Mouse (Mus musculus) heart, embryonic 11.5 days (tissue): Measurements from ENCODE around the gene Efhd1. TPM values are rescaled to one million over a fixed set of nuclear protein-coding genes. Genes with fewer than 3 reads are reported as not detected.

Experiments
- polyA plus RNA-seq: library from polyadenylated mRNA; unstranded; fragments of >200 nt; fragmentation: Nextera tagmentation; extraction: Ambion mirVana; gene quantifications from 2 replicates; pipeline ENCODE4 v1.2.1, GENCODE M21; 2014

The Efhd1 gene
- polyA plus RNA-seq, 1 experiment from 2014 or later, result 0.26 TPM

Other genes starting within 250 kb of the Efhd1 start
- gene Alppl2, start 174.4 kb upstream of the Efhd1 start, polyA plus RNA-seq, result not detected in 2 replicates
- not detected in 2 replicates for gene Alpi, start 162.8 kb upstream of the Efhd1 start, polyA plus RNA-seq
- not detected in 2 replicates for gene Akp3, start 139.4 kb upstream of the Efhd1 start, polyA plus RNA-seq
- not detected in 2 replicates for gene Ecel1, start 107.8 kb upstream of the Efhd1 start, polyA plus RNA-seq
- gene Prss56, start 81.0 kb upstream of the Efhd1 start, polyA plus RNA-seq, result not detected in 2 replicates
- gene Chrnd, start 73.8 kb upstream of the Efhd1 start, polyA plus RNA-seq, result not detected in 2 replicates
- 0.93 and 1.5 TPM in 2 replicates for gene Chrng, start 59.7 kb upstream of the Efhd1 start, polyA plus RNA-seq
- gene Eif4e2, start 50.4 kb upstream of the Efhd1 start, polyA plus RNA-seq, result 121 and 128 TPM in 2 replicates
- 26.9 and 32.0 TPM in 2 replicates for gene Gigyf2, start 62.6 kb downstream of the Efhd1 start, polyA plus RNA-seq
- gene Kcnj13, start 130.4 kb downstream of the Efhd1 start, polyA plus RNA-seq, result 0.37 and 0.54 TPM in 2 replicates
- gene Snorc, start 205.9 kb downstream of the Efhd1 start, polyA plus RNA-seq, result not detected in 2 replicates
- not detected in 2 replicates for gene Neu2, start 245.5 kb downstream of the Efhd1 start, polyA plus RNA-seq